Mouse (Mus musculus) limb, embryonic 11.5 days (tissue): ENCODE results near the gene Acer3. TPM values are rescaled to one million over a fixed set of nuclear protein-coding genes. Genes with fewer than 3 reads are reported as not detected.
A peak's percentile ranks its signal among the peaks of the same experiment; 100 is the strongest.
"Not testable (repeated sequence)": the region's sequence is repeated elsewhere in the genome, so short reads cannot be mapped to it uniquely, and the experiment has no call there.

Source experiments
- ATAC-seq: fragments of 200-750 bp; cut with Nextera tagmentation; 2 replicates; pipeline ENCODE4 v1.8.0; 2017; ENCODE audit warnings: low read depth; ENCODE audit not compliant: insufficient number of reproducible peaks, low FRiP score, low TSS enrichment
- DNase-seq: peaks from one replicate; pipeline ENCODE4 v3.0.0-alpha.2; 2015; ENCODE audit warnings: low spot score
- H3K27ac ChIP-seq: fragments of 300-500 bp; sonication (generic); replicated peaks from 2 replicates; pipeline ENCODE4 v1.5.1; 2014; ENCODE audit warnings: low read depth, mild to moderate bottlenecking, low read length
- H3K27me3 ChIP-seq: fragments of 300-500 bp; sonication (generic); 2 replicates; pipeline ENCODE4 v1.6.1; 2014; ENCODE audit warnings: mild to moderate bottlenecking, low read length, mixed read lengths; ENCODE audit not compliant: control insufficient read depth, insufficient read depth
- H3K36me3 ChIP-seq: fragments of 300-500 bp; sonication (generic); 2 replicates; pipeline ENCODE4 v1.6.1; 2014; ENCODE audit warnings: mild to moderate bottlenecking, low read length, moderate library complexity, mixed read lengths; ENCODE audit not compliant: control insufficient read depth, insufficient read depth
- H3K4me1 ChIP-seq: fragments of 300-500 bp; sonication (generic); 2 replicates; pipeline ENCODE4 v1.6.1; 2014; ENCODE audit warnings: low read length, mixed read lengths; ENCODE audit not compliant: control insufficient read depth, insufficient read depth
- H3K4me2 ChIP-seq: fragments of 300-500 bp; sonication (generic); 2 replicates; pipeline ENCODE4 v1.6.1; 2014; ENCODE audit warnings: low read depth, mild to moderate bottlenecking, moderate library complexity; ENCODE audit not compliant: severe bottlenecking
- H3K4me3 ChIP-seq: fragments of 300-500 bp; sonication (generic); 2 replicates; pipeline ENCODE4 v1.5.1; 2014; ENCODE audit warnings: low read depth, low read length
- H3K9ac ChIP-seq: fragments of 300-500 bp; sonication (generic); 2 replicates; pipeline ENCODE4 v1.6.1; 2014; ENCODE audit warnings: mild to moderate bottlenecking, low read length
- H3K9me3 ChIP-seq: fragments of 300-500 bp; sonication (generic); 2 replicates; pipeline ENCODE4 v1.6.1; 2016; ENCODE audit warnings: low read length; ENCODE audit not compliant: control insufficient read depth
- WGBS: fragments of 180-500 bp; shearing (Covaris S2); extraction: QIAGEN DNeasy Blood & Tissue Kit; methylation state at CpG from one replicate; pipeline ENCODE4 v1.1.7; 2014; 5-methylcytosine and 5-hydroxymethylcytosine counted together
- polyA plus RNA-seq: library from polyadenylated mRNA; unstranded; fragments of >200 nt; fragmentation: Nextera tagmentation; extraction: Ambion mirVana; gene quantifications from 2 replicates; pipeline ENCODE4 v1.2.1, GENCODE M21; 2014

The Acer3 gene
- polyA plus RNA-seq, 1 experiment from 2014 or later = 26.4 TPM

GRCm38 (mm10) chr7:98292901-98293300 is 28.1 kb downstream of the Acer3 start:
- WGBS = 91% methylated on average over 1 of the region's 1 CpGs
- Histone ChIP-seq H3K4me3 (no peak overlapping the region), H3K36me3 (no peaks in the 10 kb centered on the region), H3K27me3 (no peaks in the 10 kb centered on the region), H3K4me1 (no peaks in the 10 kb centered on the region), H3K4me2 (no peak overlapping the region), H3K27ac (no peak overlapping the region), H3K9me3 (no peaks in the 10 kb centered on the region), H3K9ac (no peak overlapping the region)
- DNase-seq (no peak), ATAC-seq (no peak)

GRCm38 (mm10) chr7:98289585-98289984 is 31.4 kb downstream of the Acer3 start:
- Histone ChIP-seq H3K9me3 (no peaks in the 10 kb centered on the region), H3K36me3 (no peaks in the 10 kb centered on the region), H3K9ac (no peak overlapping the region), H3K27me3 (no peaks in the 10 kb centered on the region), H3K4me2 (no peak overlapping the region), H3K4me3 (no peak overlapping the region), H3K4me1 (no peaks in the 10 kb centered on the region), H3K27ac (no peak overlapping the region)
- DNase-seq = no peak
- 49% methylated on average over 3 of the region's 3 CpGs for WGBS
- no peak for ATAC-seq

GRCm38 (mm10) chr7:98276263-98276662 is 44.7 kb downstream of the Acer3 start:
- no peak overlapping the region for H3K4me3 ChIP-seq
- no peak overlapping the region for H3K4me2 ChIP-seq
- DNase-seq (no peak), ATAC-seq (no peak)
- no peak overlapping the region for H3K27ac ChIP-seq
- no peak overlapping the region for H3K9ac ChIP-seq
- H3K4me1 ChIP-seq = no peaks in the 10 kb centered on the region
- H3K9me3 ChIP-seq = no peaks in the 10 kb centered on the region
- H3K27me3 ChIP-seq = no peaks in the 10 kb centered on the region
- no peaks in the 10 kb centered on the region for H3K36me3 ChIP-seq

GRCm38 (mm10) chr7:98268166-98268565 is 52.8 kb downstream of the Acer3 start:
- not testable (repeated sequence) for H3K4me3 ChIP-seq, H3K27ac ChIP-seq, H3K9me3 ChIP-seq, H3K27me3 ChIP-seq, ATAC-seq, H3K4me1 ChIP-seq, H3K36me3 ChIP-seq
- DNase-seq = peak; percentile 31
- WGBS = 27% methylated on average over 14 of the region's 15 CpGs
- H3K4me2 ChIP-seq = peak overlapping the region; percentile 22; the same call in 1 of the 2 replicates
- peak overlapping the region; percentile 12; the same call in 1 of the 2 replicates for H3K9ac ChIP-seq

GRCm38 (mm10) chr7:98252520-98252919 is 68.5 kb downstream of the Acer3 start:
- DNase-seq (no peak), ATAC-seq (no peak)
- Histone ChIP-seq H3K9ac (no peak overlapping the region), H3K27me3 (no peaks in the 10 kb centered on the region), H3K27ac (no peak overlapping the region), H3K4me1 (no peaks in the 10 kb centered on the region), H3K4me3 (no peak overlapping the region), H3K36me3 (no peaks in the 10 kb centered on the region), H3K4me2 (no peak overlapping the region), H3K9me3 (no peaks in the 10 kb centered on the region; the same call in 1 of the 2 replicates)
- WGBS = 93% methylated on average over 2 of the region's 2 CpGs

- no peaks in the 10 kb centered on the region for H3K36me3 ChIP-seq
- H3K27me3 ChIP-seq = no peaks in the 10 kb centered on the region
- WGBS = 98% methylated on average over 3 of the region's 3 CpGs
- ATAC-seq (no peak), DNase-seq (no peak)
- H3K9ac ChIP-seq = no peak overlapping the region
- no peak overlapping the region for H3K4me3 ChIP-seq
- no peaks in the 10 kb centered on the region for H3K4me1 ChIP-seq
- H3K4me2 ChIP-seq = no peak overlapping the region
- H3K9me3 ChIP-seq = no peaks in the 10 kb centered on the region
- no peak overlapping the region for H3K27ac ChIP-seq
Observed at GRCm38 (mm10) chr7:98236686-98237359, 84.2 kb downstream of the Acer3 start.

GRCm38 (mm10) chr7:98223796-98224195 is 97.2 kb downstream of the Acer3 start:
- 93% methylated on average over 4 of the region's 4 CpGs for WGBS
- H3K27ac ChIP-seq = no peak overlapping the region
- H3K4me3 ChIP-seq = no peak overlapping the region
- no peaks in the 10 kb centered on the region for H3K36me3 ChIP-seq
- H3K4me1 ChIP-seq = no peaks in the 10 kb centered on the region
- H3K27me3 ChIP-seq = no peaks in the 10 kb centered on the region
- H3K4me2 ChIP-seq = no peak overlapping the region
- H3K9ac ChIP-seq = no peak overlapping the region
- ATAC-seq = no peak
- no peak for DNase-seq
- H3K9me3 ChIP-seq = no peaks in the 10 kb centered on the region

GRCm38 (mm10) chr7:98216713-98217112 is 104.3 kb downstream of the Acer3 start:
- DNase-seq = no peak
- Histone ChIP-seq H3K9me3 (no peaks in the 10 kb centered on the region), H3K4me3 (no peak overlapping the region), H3K27me3 (no peaks in the 10 kb centered on the region), H3K4me1 (no peaks in the 10 kb centered on the region), H3K4me2 (no peak overlapping the region), H3K9ac (no peak overlapping the region), H3K27ac (no peak overlapping the region), H3K36me3 (no peaks in the 10 kb centered on the region)
- ATAC-seq = no peak

- ATAC-seq (no peak), DNase-seq (no peak)
- 79% methylated on average over 4 of the region's 4 CpGs for WGBS
- no peaks in the 10 kb centered on the region for H3K9me3 ChIP-seq
- H3K27me3 ChIP-seq = no peaks in the 10 kb centered on the region
- H3K4me3 ChIP-seq = no peak overlapping the region
- no peak overlapping the region for H3K9ac ChIP-seq
- no peaks in the 10 kb centered on the region for H3K36me3 ChIP-seq
- H3K4me2 ChIP-seq = no peak overlapping the region
- H3K4me1 ChIP-seq = no peaks in the 10 kb centered on the region
- no peak overlapping the region for H3K27ac ChIP-seq
Observed at GRCm38 (mm10) chr7:98202946-98203345, 118.1 kb downstream of the Acer3 start.
